Mouse (Mus musculus) midbrain, embryonic 14.5 days (tissue): ENCODE results near the gene Itpr3. TPM values are rescaled to one million over a fixed set of nuclear protein-coding genes. Genes with fewer than 3 reads are reported as not detected.

Experiments used
- ATAC-seq: fragments of 200-750 bp; cut with Nextera tagmentation; 2 replicates; pipeline ENCODE4 v1.8.0; 2017; ENCODE audit warnings: moderate number of reproducible peaks, moderate library complexity; ENCODE audit not compliant: low FRiP score, low TSS enrichment
- DNase-seq: peaks from one replicate; pipeline ENCODE4 v3.0.0-alpha.2; 2015
- H3K27ac ChIP-seq: fragments of 300-500 bp; sonication (generic); replicated peaks from 2 replicates; pipeline ENCODE4 v1.5.1; 2014; ENCODE audit warnings: mild to moderate bottlenecking, low read depth, low read length, moderate library complexity
- H3K27me3 ChIP-seq: fragments of 300-500 bp; sonication (generic); 2 replicates; pipeline ENCODE4 v1.6.1; 2014; ENCODE audit warnings: low read length, control low read depth, mixed read lengths; ENCODE audit not compliant: control insufficient read depth, insufficient read depth
- H3K36me3 ChIP-seq: fragments of 300-500 bp; sonication (generic); 2 replicates; pipeline ENCODE4 v1.6.1; 2014; ENCODE audit warnings: low read length, control low read depth; ENCODE audit not compliant: control insufficient read depth, insufficient read depth
- H3K4me1 ChIP-seq: fragments of 300-500 bp; sonication (generic); 2 replicates; pipeline ENCODE4 v1.6.1; 2014; ENCODE audit warnings: mild to moderate bottlenecking, antibody characterized with exemption, low read length, control low read depth; ENCODE audit not compliant: control insufficient read depth, insufficient read depth
- H3K4me2 ChIP-seq: fragments of 300-500 bp; sonication (generic); 2 replicates; pipeline ENCODE4 v1.6.1; 2014; ENCODE audit warnings: mild to moderate bottlenecking, low read length, moderate library complexity
- H3K4me3 ChIP-seq: fragments of 300-500 bp; sonication (generic); replicated peaks from 2 replicates; pipeline ENCODE4 v1.5.1; 2014; ENCODE audit warnings: low read depth, low read length
- H3K9ac ChIP-seq: fragments of 300-500 bp; sonication (generic); replicated peaks from 2 replicates; pipeline ENCODE4 v1.6.1; 2014; ENCODE audit warnings: mild to moderate bottlenecking, low read length, moderate library complexity
- H3K9me3 ChIP-seq: fragments of 300-500 bp; sonication (generic); 2 replicates; pipeline ENCODE4 v1.6.1; 2016; ENCODE audit warnings: low read length, control low read depth, mixed read lengths; ENCODE audit not compliant: control insufficient read depth
- WGBS: fragments of 180-500 bp; shearing (Covaris S2); extraction: QIAGEN DNeasy Blood & Tissue Kit; methylation state at CpG from one replicate; pipeline ENCODE4 v1.1.7; 2014; 5-methylcytosine and 5-hydroxymethylcytosine counted together
- polyA plus RNA-seq: library from polyadenylated mRNA; unstranded; fragments of >200 nt; fragmentation: Nextera tagmentation; extraction: Ambion mirVana; gene quantifications from 2 replicates; pipeline ENCODE4 v1.2.1, GENCODE M21; 2014

Gene Itpr3
- polyA plus RNA-seq, 1 experiment from 2014 or later = 0.82 TPM

- H3K4me3 ChIP-seq = no peak overlapping the region
- ATAC-seq = no peak
- 83% methylated on average over 8 of the region's 8 CpGs for WGBS
- peaks cover 31% of the 10 kb centered on the region for H3K27me3 ChIP-seq
- no peak overlapping the region for H3K4me2 ChIP-seq
- H3K36me3 ChIP-seq = no peaks in the 10 kb centered on the region
- H3K27ac ChIP-seq = no peak overlapping the region
- no peak for DNase-seq
- H3K4me1 ChIP-seq = 0 out of 2 replicates have a peak, but pooled peaks cover 7% of the 10 kb centered on the region
- no peak overlapping the region for H3K9ac ChIP-seq
- H3K9me3 ChIP-seq = no peaks in the 10 kb centered on the region
Measured at GRCm38 (mm10) chr17:27060698-27061097, 3.6 kb downstream of the Itpr3 start.

DNA sequence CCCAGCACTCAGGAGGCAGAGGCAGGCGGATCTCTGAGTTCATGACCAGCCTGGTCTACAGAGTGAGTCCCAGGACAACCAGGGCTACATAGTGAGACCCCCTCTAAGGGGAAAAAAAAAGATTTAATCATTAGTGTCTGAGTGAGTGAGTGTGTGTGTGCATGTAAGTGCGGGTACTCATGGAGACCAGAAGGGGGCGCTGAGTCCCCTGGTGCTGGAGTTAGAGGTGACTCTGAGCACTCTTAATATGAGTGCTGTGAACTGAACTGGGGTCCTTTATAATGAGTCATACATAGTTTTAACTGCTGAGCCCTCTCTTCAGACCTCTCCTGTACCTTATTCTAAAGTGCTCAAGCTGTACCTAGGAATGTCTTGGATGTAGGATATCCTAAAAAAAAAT, 4.6 kb downstream of the Itpr3 start:
- DNase-seq = no peak
- Histone ChIP-seq H3K36me3 (no peaks in the 10 kb centered on the region), H3K27ac (no peak overlapping the region), H3K9ac (no peak overlapping the region), H3K4me1 (0 out of 2 replicates have a peak, but pooled peaks cover 7% of the 10 kb centered on the region), H3K9me3 (no peaks in the 10 kb centered on the region), H3K4me3 (no peak overlapping the region), H3K4me2 (no peak overlapping the region), H3K27me3 (peaks cover 21% of the 10 kb centered on the region)
- ATAC-seq = no peak
- 96% methylated on average over 3 of the region's 3 CpGs for WGBS

DNA sequence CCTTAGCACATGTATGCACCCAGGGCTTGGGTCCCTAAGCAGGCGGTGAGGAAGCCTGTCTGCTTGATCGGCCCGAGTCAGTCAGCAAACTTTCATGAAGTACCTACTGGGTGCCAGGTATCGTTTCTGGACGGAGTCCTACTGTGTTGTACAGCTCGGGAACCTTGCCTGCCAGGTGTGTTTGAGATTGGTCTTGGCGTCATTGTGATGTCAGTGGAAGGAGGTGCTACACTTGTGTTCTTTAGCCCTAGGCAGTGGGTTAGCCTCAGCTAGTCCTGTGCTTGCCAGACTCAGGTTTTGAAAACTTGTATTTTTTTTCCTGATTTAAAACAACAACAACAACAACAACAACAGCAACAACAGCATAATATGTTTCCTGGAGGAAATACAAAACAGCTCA, 5.6 kb downstream of the Itpr3 start:
- H3K4me1 ChIP-seq = no peaks in the 10 kb centered on the region
- no peak for DNase-seq
- no peak overlapping the region for H3K9ac ChIP-seq
- H3K4me3 ChIP-seq = no peak overlapping the region
- 90% methylated on average over 7 of the region's 7 CpGs for WGBS
- ATAC-seq = no peak
- no peak overlapping the region for H3K4me2 ChIP-seq
- no peak overlapping the region for H3K27ac ChIP-seq
- peaks cover 11% of the 10 kb centered on the region for H3K27me3 ChIP-seq
- H3K9me3 ChIP-seq = no peaks in the 10 kb centered on the region
- no peaks in the 10 kb centered on the region for H3K36me3 ChIP-seq

- Histone ChIP-seq H3K4me1 (no peaks in the 10 kb centered on the region), H3K9me3 (no peaks in the 10 kb centered on the region)
- ATAC-seq = no peak
Measured at GRCm38 (mm10) chr17:27063717-27064116, 6.6 kb downstream of the Itpr3 start.

GRCm38 (mm10) chr17:27064195-27064594, 7.1 kb downstream of the Itpr3 start:
- H3K9ac ChIP-seq = no peak overlapping the region
- no peaks in the 10 kb centered on the region; the same call in 1 of the 2 replicates for H3K27me3 ChIP-seq
- no peaks in the 10 kb centered on the region for H3K4me1 ChIP-seq
- 72% methylated on average over 2 of the region's 2 CpGs for WGBS
- DNase-seq (no peak), ATAC-seq (no peak)
- no peak overlapping the region for H3K4me2 ChIP-seq
- H3K36me3 ChIP-seq = no peaks in the 10 kb centered on the region
- no peak overlapping the region for H3K4me3 ChIP-seq
- no peaks in the 10 kb centered on the region for H3K9me3 ChIP-seq
- no peak overlapping the region for H3K27ac ChIP-seq

More at GRCm38 (mm10) chr17:27063717-27064116, 6.6 kb downstream of the Itpr3 start:
- Histone ChIP-seq H3K36me3 (no peaks in the 10 kb centered on the region), H3K27ac (no peak overlapping the region), H3K4me3 (no peak overlapping the region), H3K9ac (no peak overlapping the region), H3K4me2 (no peak overlapping the region), H3K27me3 (peaks cover 5% of the 10 kb centered on the region; the same call in 1 of the 2 replicates)
- no peak for DNase-seq
- WGBS = 59% methylated on average over 6 of the region's 6 CpGs

DNA sequence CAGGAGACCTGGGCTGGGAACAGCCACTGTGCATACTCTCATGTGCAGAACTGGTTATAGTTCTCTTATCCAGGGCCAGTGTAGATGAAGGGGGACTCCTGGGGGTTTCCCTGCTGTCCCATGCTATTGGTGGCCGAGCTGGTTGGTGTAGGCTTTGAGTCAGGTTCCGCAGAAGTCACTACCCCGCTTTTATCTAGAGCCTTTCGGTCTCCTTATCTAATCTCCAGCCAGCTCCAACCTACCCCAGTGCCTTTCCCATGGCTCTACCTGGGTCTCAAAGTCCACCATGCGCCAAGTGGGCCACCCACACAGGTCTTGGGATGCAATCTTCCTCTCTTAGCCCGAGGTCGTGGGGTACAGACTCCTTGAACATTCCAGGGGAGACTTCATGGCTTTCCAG, 9.0 kb downstream of the Itpr3 start:
- Histone ChIP-seq H3K9me3 (no peaks in the 10 kb centered on the region), H3K4me2 (no peak overlapping the region), H3K9ac (no peak overlapping the region), H3K36me3 (no peaks in the 10 kb centered on the region), H3K27me3 (no peaks in the 10 kb centered on the region), H3K4me3 (no peak overlapping the region), H3K4me1 (peaks cover 6% of the 10 kb centered on the region; the same call in 1 of the 2 replicates), H3K27ac (no peak overlapping the region)
- 82% methylated on average over 7 of the region's 7 CpGs for WGBS
- DNase-seq (no peak), ATAC-seq (no peak)

DNA sequence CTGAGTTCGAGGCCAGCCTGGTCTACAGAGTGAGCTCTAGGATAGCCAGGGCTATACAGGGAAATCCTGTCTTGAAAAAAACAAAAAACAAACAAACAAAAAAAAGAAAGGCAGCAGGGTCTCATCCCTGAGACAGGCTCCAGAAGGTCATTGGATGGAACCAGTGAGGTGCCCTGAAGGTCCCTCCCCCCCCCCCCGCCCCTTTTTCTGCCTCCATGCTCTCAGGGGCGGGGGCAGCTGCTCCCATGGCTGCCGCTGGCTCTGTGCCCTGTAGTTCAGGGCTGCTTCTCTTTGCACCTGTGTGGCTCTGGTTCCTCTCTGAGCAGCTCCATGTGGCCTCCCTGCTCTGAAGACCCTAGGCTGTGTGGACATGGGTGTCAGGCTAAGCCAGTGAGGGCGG, 12.0 kb downstream of the Itpr3 start:
- H3K36me3 ChIP-seq = no peaks in the 10 kb centered on the region
- peak overlapping the region; percentile 47; the same call in 1 of the 2 replicates for H3K27ac ChIP-seq
- DNase-seq (no peak), ATAC-seq (no peak)
- H3K9ac ChIP-seq = no peak overlapping the region; the same call in 1 of the 2 replicates
- WGBS = 73% methylated on average over 5 of the region's 5 CpGs
- no peak overlapping the region for H3K4me2 ChIP-seq
- H3K27me3 ChIP-seq = no peaks in the 10 kb centered on the region
- H3K9me3 ChIP-seq = no peaks in the 10 kb centered on the region
- no peak overlapping the region for H3K4me3 ChIP-seq
- peaks cover 6% of the 10 kb centered on the region; the same call in 1 of the 2 replicates for H3K4me1 ChIP-seq

DNA sequence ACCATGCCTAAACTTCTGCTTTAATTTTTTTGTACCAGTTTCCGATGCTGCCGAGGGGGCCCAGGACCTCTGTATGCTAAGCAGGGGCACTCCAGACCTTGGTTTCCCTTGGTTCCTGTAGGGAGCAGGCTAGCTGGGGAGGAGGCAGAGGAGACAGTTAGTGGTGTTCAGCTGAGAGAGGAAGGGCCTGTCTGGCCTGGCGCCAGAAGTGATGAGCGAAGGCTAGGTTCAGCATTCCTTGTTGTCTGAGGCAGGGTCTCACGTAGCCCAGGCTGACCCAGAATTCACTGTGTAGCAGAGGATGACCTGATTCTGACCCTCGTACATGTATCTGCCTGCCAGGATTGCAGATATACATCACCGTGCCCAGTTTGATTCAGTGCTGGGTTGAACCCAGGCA, 13.8 kb downstream of the Itpr3 start:
- Histone ChIP-seq H3K36me3 (no peaks in the 10 kb centered on the region), H3K4me1 (peaks cover 6% of the 10 kb centered on the region; the same call in 1 of the 2 replicates), H3K27me3 (no peaks in the 10 kb centered on the region), H3K4me3 (no peak overlapping the region), H3K9ac (no peak overlapping the region), H3K9me3 (no peaks in the 10 kb centered on the region), H3K27ac (no peak overlapping the region), H3K4me2 (no peak overlapping the region)
- ATAC-seq (no peak), DNase-seq (no peak)
- WGBS = 92% methylated on average over 7 of the region's 7 CpGs

DNA sequence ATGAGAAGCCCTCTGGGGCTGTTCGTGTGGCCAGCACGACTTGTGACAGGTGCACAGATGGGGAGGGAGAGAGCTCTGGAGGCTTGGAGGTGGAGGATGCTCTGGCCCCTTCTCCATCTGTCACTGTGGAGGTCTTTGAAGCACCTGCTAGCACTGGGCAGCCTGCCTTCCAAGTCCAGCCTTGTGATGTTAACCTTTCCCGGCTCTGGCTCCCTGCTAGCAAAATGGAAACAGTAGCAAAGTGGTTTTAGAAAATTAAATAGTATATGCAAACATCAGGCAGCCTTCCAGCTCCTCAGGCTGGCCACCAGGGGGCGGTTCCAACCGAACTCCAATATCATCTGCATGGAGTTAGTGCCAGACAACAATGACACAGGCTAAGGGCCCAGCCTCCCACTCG, 14.5 kb downstream of the Itpr3 start:
- Histone ChIP-seq H3K4me3 (no peak overlapping the region), H3K4me2 (no peak overlapping the region), H3K9ac (no peak overlapping the region), H3K27me3 (no peaks in the 10 kb centered on the region), H3K36me3 (no peaks in the 10 kb centered on the region), H3K27ac (no peak overlapping the region), H3K4me1 (peaks cover 6% of the 10 kb centered on the region; the same call in 1 of the 2 replicates), H3K9me3 (no peaks in the 10 kb centered on the region)
- ATAC-seq (no peak), DNase-seq (peak; percentile 53)
- WGBS = 41% methylated on average over 6 of the region's 6 CpGs
